Comparison of ENCODE assay signal across 22 mouse cellular contexts in genomic region chr2:169935642-169936041, GRCm38 (mm10).
DNase-seq lines count a peak whose midpoint lies in the region; ATAC-seq lines count a peak whose summit lies in the region.
"Had no signal": no experiment of that assay in that cellular context is flagged by ENCODE, and none has a peak within 500 bp of the region (broad histone marks: within the 10 kb centered on the region; RNA-seq: fewer than 3 reads in every experiment).

No protein-coding gene starts in this region.

- no peak overlapping the region for H3K27ac ChIP-seq in embryonic facial prominence, embryonic 11.5 days (replicated peaks; ENCODE audit: low read depth, low read length)
- no peak overlapping the region for H3K27ac ChIP-seq in embryonic facial prominence, embryonic 10.5 days (replicated peaks)
- no peak overlapping the region for H3K27ac ChIP-seq in embryonic facial prominence, embryonic 14.5 days (replicated peaks; ENCODE audit: low read depth, low read length)
- H3K27ac ChIP-seq: embryonic facial prominence, embryonic 12.5 days; forebrain, embryonic 13.5 days; gastrocnemius, adult 2 months; heart, embryonic 10.5 days; hindbrain, embryonic 13.5 days; hindbrain, postnatal 0 days had no signal

- H3K4me1 ChIP-seq in embryonic facial prominence, embryonic 11.5 days (ENCODE audit: control insufficient read depth, insufficient read depth, low read length), result no peaks in the 10 kb centered on the region
- 0 out of 2 replicates have a peak, but pooled peaks cover 4% of the 10 kb centered on the region for H3K4me1 ChIP-seq in embryonic facial prominence, embryonic 10.5 days
- no peaks in the 10 kb centered on the region for H3K4me1 ChIP-seq in embryonic facial prominence, embryonic 14.5 days (ENCODE audit: control insufficient read depth, insufficient read depth, low read length)
- H3K4me1 ChIP-seq: embryonic facial prominence, embryonic 12.5 days; forebrain, embryonic 13.5 days; hindbrain, embryonic 13.5 days had no signal

- DNase-seq in embryonic facial prominence, embryonic 11.5 days (ENCODE audit: low spot score), result peak; percentile 23
- no peak for DNase-seq in embryonic facial prominence, embryonic 10.5 days (ENCODE audit: low spot score)
- DNase-seq in 3T3-L1 (ENCODE audit: low read depth, low spot score), result peak; percentile 2
- peak; percentile 39 for DNase-seq in embryonic facial prominence, embryonic 14.5 days (ENCODE audit: low spot score)
- no peak for DNase-seq in adrenal gland, adult 8-10 months
- DNase-seq in right cerebral cortex, adult 2 months (ENCODE audit: low spot score in 2 of 2), result no peak
- DNase-seq: adrenal gland, postnatal 10 days; cerebellum, adult 11-12 months; cerebellum, adult 9-10 months; cerebellum, postnatal 25 days; forebrain, postnatal 0 days; gastrocnemius, adult 2 months; gastrocnemius, postnatal 25 days; heart, adult 11 months; heart, postnatal 14 days had no signal

- ATAC-seq in embryonic facial prominence, embryonic 11.5 days (replicated peaks; ENCODE audit: insufficient number of reproducible peaks, low FRiP score, low TSS enrichment, low read depth), result no peak
- no peak for ATAC-seq in embryonic facial prominence, embryonic 14.5 days (ENCODE audit: low read depth)
- peak; percentile 58 for ATAC-seq in megakaryocyte progenitor cell, adult 5-6 weeks (replicated peaks; ENCODE audit: poor library complexity)
- ATAC-seq: forebrain, embryonic 13.5 days; forebrain, postnatal 0 days; hindbrain, postnatal 0 days had no signal

- H3K4me2 ChIP-seq in embryonic facial prominence, embryonic 11.5 days (ENCODE audit: low read depth, low read length), result no peak overlapping the region
- no peak overlapping the region for H3K4me2 ChIP-seq in embryonic facial prominence, embryonic 14.5 days (ENCODE audit: low read depth, low read length)
- H3K4me2 ChIP-seq: embryonic facial prominence, embryonic 12.5 days; forebrain, embryonic 13.5 days; hindbrain, embryonic 13.5 days had no signal

- H3K9ac ChIP-seq in embryonic facial prominence, embryonic 11.5 days (replicated peaks; ENCODE audit: low read length), result no peak overlapping the region
- no peak overlapping the region for H3K9ac ChIP-seq in embryonic facial prominence, embryonic 14.5 days (ENCODE audit: low read depth, low read length)
- H3K9ac ChIP-seq: embryonic facial prominence, embryonic 12.5 days; forebrain, embryonic 13.5 days; forebrain, postnatal 0 days; hindbrain, embryonic 13.5 days had no signal

- H3K27me3 ChIP-seq in embryonic facial prominence, embryonic 11.5 days (ENCODE audit: control insufficient read depth, insufficient read depth, low read length), result no peaks in the 10 kb centered on the region
- H3K27me3 ChIP-seq in embryonic facial prominence, embryonic 10.5 days (replicated peaks; ENCODE audit: low read depth, poor library complexity, severe bottlenecking), result no peaks in the 10 kb centered on the region
- H3K27me3 ChIP-seq in embryonic facial prominence, embryonic 14.5 days (replicated peaks; ENCODE audit: control insufficient read depth, insufficient read depth, low read length), result no peaks in the 10 kb centered on the region
- H3K27me3 ChIP-seq: CH12.LX; embryonic facial prominence, embryonic 12.5 days; forebrain, embryonic 13.5 days; hindbrain, embryonic 13.5 days had no signal

- 65% methylated on average over 6 of the region's 6 CpGs for WGBS in embryonic facial prominence, embryonic 11.5 days
- WGBS in embryonic facial prominence, embryonic 10.5 days, result 81% methylated on average over 6 of the region's 6 CpGs
- WGBS in embryonic facial prominence, embryonic 14.5 days, result 57% methylated on average over 6 of the region's 6 CpGs

- no peaks in the 10 kb centered on the region for H3K9me3 ChIP-seq in embryonic facial prominence, embryonic 11.5 days (replicated peaks; ENCODE audit: control insufficient read depth, low read length)
- no peaks in the 10 kb centered on the region for H3K9me3 ChIP-seq in embryonic facial prominence, embryonic 10.5 days
- H3K9me3 ChIP-seq in embryonic facial prominence, embryonic 14.5 days (ENCODE audit: control insufficient read depth, low read length), result no peaks in the 10 kb centered on the region
- H3K9me3 ChIP-seq: embryonic facial prominence, embryonic 12.5 days; forebrain, embryonic 13.5 days; heart, embryonic 10.5 days; hindbrain, embryonic 13.5 days had no signal

- H3K36me3 ChIP-seq in embryonic facial prominence, embryonic 11.5 days (replicated peaks; ENCODE audit: control insufficient read depth, insufficient read depth, low read depth, low read length), result no peaks in the 10 kb centered on the region
- no peaks in the 10 kb centered on the region for H3K36me3 ChIP-seq in embryonic facial prominence, embryonic 10.5 days (replicated peaks)
- H3K36me3 ChIP-seq in embryonic facial prominence, embryonic 14.5 days (ENCODE audit: control insufficient read depth, insufficient read depth, low read length), result no peaks in the 10 kb centered on the region
- H3K36me3 ChIP-seq: embryonic facial prominence, embryonic 12.5 days; heart, embryonic 10.5 days; hindbrain, embryonic 13.5 days had no signal

- H3K4me3 ChIP-seq in embryonic facial prominence, embryonic 11.5 days (ENCODE audit: low read depth, low read length), result no peak overlapping the region
- no peak overlapping the region for H3K4me3 ChIP-seq in embryonic facial prominence, embryonic 10.5 days
- no peak overlapping the region for H3K4me3 ChIP-seq in embryonic facial prominence, embryonic 14.5 days (ENCODE audit: low read depth, low read length)
- H3K4me3 ChIP-seq: embryonic facial prominence, embryonic 12.5 days; forebrain, embryonic 13.5 days; gastrocnemius, adult 2 months; heart, embryonic 10.5 days; hindbrain, embryonic 13.5 days had no signal

Comparison
In these comparisons a context has a peak if more than half of its experiments do, and no peak if none do; other contexts are left out.
1. DNase-seq: peak in embryonic facial prominence, embryonic 11.5 days (single experiment), 3T3-L1 (single experiment) and embryonic facial prominence, embryonic 14.5 days (single experiment); none in embryonic facial prominence, embryonic 10.5 days (single experiment), adrenal gland, adult 8-10 months (single experiment) and right cerebral cortex, adult 2 months (0 of 2).